Mouse (Mus musculus) olfactory bulb, adult 2 months (tissue): ENCODE data around the gene Sptbn1.

Source experiments
- CTCF ChIP-seq: fragments of 200-500 bp; IDR thresholded peaks from 2 replicates; pipeline ENCODE4 v1.5.1; 2012; ENCODE audit warnings: low read depth, mild to moderate bottlenecking, low read length, moderate library complexity; ENCODE audit not compliant: insufficient read depth
- POLR2A ChIP-seq: fragments of 200-500 bp; IDR thresholded peaks from 2 replicates; pipeline ENCODE4 v1.6.1; 2012; ENCODE audit warnings: mild to moderate bottlenecking, low read depth, low read length, moderate library complexity; ENCODE audit not compliant: insufficient read depth

DNA sequence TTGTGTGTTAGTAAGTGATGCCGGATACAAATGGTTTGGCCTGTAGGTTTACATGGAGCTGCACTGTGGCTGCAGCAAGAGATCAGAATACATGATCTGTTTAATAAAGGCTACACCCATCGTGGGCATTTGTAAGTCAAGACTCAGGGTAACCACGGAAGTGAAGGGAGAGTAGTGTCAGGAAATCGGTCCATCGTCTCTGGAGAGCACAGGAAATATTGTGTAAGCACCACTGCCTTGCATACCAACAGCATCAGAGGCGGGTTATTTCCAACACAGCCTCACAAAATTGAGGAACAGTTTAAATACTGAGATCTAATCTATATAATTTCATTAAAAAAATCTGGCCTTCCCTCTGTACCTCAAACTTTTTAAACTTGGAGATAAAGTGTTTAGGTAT lies 168.1 kb downstream of the Sptbn1 start:
- TF ChIP-seq POLR2A (no peak), CTCF (no peak)
